Mouse (Mus musculus) ovary, postnatal 14 days (tissue): ENCODE results near the gene Dclre1c.
A peak's percentile ranks its signal among the peaks of the same experiment; 100 is the strongest.

Experiments used
- DNase-seq: peaks from one replicate; pipeline ENCODE4 v3.0.0; 2022; ENCODE audit warnings: low spot score

Dclre1c gene

GRCm38 (mm10) chr2:3474861-3475283, 50.9 kb downstream of the Dclre1c start, which contains the start of gene Suv39h2:
TSS of gene Suv39h2 (minus strand) at chr2:3475031.
- DNase-seq = peak; percentile 98

DNA sequence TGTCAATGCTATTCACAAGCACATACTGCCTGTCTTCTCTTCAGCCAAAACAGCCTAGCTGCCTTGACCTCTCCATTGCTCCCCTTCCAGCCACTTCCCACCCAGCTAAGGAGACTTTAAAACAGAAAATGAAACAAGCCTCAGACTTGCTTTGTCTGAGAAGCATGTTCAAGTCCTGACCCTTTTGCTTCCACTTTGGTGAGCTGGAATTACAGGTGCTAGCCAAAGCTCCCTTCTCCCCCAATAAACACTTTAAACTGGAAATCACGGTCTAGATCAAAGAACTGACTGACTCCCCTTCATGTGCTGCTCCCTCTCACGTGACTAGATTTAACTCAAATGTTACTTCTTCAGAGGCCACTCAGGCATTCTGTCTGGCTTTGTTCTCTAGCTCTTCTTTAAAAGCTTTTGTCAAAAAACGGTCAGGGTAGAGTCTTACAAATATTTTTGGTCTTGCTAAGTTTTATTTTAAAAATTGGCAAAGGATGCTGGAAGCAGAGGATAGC, 51.9 kb downstream of the Dclre1c start:
- DNase-seq = no peak

DNA sequence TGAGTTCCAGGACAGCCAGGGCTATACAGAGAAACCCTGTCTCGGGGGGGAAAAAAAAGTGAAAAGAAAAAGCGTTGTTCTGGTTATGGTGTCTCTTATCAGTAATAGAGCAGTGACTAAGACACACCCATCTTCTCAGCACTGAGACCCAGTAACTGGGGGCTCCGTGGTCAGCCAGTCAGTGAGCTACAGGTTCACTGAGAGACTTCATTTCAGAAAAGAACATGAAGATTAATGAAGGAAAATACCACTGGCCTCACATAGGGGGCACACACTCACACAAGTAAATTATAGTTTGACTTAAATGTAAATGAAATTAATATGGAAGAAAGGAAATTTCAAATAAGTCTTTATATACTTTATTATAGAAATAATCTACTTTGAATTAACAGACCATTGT, 56.3 kb downstream of the Dclre1c start:
- no peak for DNase-seq

DNA sequence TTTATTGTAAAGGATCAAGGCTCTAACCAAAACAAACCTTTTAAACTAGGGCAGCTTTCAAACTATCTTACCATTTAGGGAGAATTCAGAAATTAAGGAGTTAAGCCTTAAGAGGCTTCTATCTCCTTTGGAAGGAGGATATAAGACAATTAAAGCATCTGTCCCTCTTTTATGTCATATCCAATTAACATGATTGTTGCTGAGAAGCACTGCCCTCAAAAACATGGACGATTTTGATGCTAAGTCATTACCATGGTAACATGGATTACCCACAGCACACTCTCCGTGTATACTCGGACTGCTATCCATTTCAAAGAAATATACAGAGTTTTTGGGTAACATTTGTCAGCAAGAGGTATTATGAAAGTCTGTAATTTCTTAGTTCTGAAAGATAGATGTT, 65.9 kb downstream of the Dclre1c start:
- no peak for DNase-seq

- no peak for DNase-seq
Measured at GRCm38 (mm10) chr2:3493833-3494409, 70.0 kb downstream of the Dclre1c start.

DNA sequence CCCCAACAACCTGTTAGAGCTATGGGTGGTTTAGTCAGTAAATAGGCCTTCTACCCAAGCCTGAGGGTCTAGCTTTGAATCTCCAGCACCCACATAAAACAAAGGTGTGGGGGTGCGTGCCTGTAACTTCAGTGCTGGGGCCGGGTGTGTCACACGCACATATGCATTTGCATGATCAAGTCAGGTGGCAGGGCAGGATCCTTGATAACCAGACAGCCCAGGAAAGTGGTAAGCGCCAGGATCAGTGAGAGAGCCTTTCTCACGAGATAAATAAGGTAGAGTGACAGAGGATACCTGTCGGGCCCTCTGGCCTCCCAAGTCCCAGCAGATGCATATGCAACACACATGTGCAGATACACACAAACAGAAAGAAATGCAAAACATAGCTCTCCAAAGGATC, 75.6 kb downstream of the Dclre1c start:
- no peak for DNase-seq

DNA sequence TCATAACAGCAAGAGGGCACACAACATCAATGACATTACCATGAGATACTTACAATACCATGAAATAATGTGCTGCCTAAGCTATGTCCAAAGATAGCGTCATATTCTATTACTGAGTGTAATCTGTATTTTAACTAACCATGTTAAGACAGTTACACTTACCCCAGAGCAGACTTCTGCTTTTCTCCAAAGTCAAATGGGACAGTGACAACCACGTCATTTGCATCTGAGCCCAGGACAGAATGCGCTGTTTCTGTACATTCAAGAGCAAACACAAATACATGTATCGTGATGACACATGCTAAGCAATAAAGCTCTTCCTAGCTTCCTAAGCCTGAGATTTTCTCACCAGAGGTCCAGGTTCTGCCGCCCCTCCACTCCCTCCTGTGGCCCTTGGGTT, 77.0 kb downstream of the Dclre1c start:
- DNase-seq = no peak

DNA sequence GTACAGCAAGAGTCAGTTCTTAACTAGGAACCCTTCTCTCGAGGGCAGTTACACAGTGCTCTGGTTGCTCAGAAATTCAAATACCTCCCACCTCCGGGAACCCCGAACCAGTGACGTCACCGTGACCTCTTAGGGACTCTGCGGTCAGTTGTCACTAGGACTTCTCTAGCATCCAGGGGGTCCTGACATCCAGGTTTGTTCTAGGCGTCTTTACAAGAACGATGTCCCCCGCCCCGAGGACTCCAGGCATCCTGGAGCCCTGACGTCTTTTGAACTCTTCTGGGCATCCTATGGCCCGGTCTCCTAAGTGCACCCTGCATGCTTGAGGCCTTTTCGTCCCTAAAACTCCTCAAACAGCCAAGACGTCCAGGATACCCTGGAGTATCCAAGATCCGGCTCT, 88.1 kb downstream of the Dclre1c start:
- DNase-seq = no peak

DNA sequence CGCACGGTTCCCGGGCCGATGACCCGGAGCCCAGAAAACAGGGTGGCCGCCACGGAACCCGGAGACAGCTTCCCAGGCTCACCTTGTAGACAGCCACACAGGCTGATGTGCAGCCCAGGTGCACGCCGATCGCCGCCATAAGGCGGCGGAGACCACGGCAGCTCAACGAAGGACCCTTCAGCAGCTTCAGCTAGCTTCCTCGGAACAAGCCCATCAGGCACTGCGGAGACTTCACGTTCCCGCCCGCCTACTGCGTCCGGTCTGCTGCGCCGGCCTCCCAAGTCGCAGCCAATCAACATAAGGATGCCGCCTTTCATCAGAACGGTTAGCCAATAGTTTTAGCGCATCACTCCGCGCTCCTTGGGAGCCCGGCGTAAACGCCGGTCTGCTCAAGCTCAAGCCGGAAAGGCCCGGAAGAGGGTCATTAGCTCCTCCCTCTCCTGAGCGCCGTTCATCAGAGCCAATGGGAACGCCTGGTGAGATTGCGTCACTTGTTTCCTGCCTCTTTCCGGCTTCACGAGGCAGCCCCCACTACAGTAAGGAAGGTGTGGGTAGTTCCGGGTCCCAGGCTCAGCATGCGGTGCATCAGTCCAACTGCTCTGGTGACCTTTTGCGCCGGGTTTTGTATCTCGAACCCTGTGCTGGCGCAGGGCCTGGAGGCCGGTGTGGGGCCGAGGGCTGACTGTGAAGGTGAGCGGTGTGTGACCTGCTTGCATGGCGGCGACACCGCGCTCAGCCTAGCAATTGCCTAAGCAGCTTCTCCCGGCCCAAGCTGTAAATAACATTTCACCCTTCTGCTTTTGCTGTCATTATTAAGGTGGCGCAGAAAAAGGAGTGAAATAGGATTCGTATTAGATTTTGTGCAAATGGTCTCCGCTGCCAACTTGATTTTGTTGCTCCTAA, 88.9 kb downstream of the Dclre1c start, which contains the start of the genes Gm45902, Hspa14 and Cdnf:
Gene Gm45902 (minus strand): TSS at position 239 of the 903 bp plus-strand sequence.
Gene Hspa14 (minus strand): TSS at position 263 of the 903 bp plus-strand sequence.
Gene Cdnf (plus strand): TSS at position 479 of the 903 bp plus-strand sequence.
- DNase-seq = peak; percentile 91
